Mouse (Mus musculus) megakaryocyte, adult 5-6 weeks (primary cell): ENCODE results near the gene Foxa1. TPM values are rescaled to one million over a fixed set of nuclear protein-coding genes. Genes with fewer than 3 reads are reported as not detected.

Experiments
- ATAC-seq: 2 replicates; pipeline ENCODE4 v1.8.0; 2016; ENCODE audit warnings: mild to moderate bottlenecking, inconsistent platforms; ENCODE audit not compliant: poor library complexity, severe bottlenecking
- total RNA-seq, 2 experiments: library from RNA; stranded (forward) in 1 of 2; stranded (reverse) in 1 of 2; fragments of 153-499, 151-499 nt in 1 of 2; fragments of 221-1000, 200-1000 nt in 1 of 2; gene quantifications; 2 replicates each; pipeline versions ENCODE4 v1.2.3 to v1.2.4; 2015 to 2017

Gene Foxa1
- total RNA-seq, 2 experiments from 2014 or later, result not detected

DNA sequence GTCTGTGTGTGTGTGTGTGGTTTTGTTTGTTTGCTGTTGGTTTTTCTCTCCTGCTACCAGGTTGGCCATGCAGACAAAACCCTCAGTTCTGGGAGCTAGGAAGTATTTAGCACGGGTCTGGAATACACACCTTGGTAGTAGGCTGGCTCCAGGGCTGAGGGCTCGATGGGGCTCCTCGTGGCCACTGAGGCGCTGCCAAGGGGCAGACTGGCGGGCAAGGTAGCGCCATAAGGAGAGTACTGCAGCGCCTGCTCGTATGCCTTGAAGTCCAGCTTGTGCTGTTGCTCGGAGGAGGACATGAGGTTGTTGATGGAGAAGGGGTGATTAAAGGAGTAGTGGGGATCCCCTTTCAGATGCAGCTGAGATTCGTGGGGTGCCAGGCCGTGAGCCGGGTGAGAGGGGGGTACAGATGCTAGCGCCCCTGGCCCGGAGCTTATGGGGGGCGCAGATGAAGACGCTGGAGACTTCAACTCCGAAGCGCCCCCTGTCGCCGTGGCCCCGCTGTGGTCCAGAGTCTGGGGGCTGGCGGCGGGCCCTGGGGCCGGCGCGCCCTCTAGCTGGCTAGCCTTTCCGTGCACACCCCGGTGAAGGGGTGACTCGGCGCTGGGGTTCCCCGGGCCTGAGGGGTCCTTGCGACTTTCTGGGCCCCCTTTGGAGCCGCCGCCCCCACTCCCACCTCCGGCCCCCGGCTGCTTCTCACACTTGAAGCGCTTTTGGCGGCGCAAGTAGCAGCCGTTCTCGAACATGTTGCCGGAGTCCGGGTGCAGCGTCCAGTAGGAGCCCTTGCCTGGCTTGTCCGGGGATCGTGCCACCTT lies 4.6 kb downstream of the Foxa1 start:
- ATAC-seq, result no peak

DNA sequence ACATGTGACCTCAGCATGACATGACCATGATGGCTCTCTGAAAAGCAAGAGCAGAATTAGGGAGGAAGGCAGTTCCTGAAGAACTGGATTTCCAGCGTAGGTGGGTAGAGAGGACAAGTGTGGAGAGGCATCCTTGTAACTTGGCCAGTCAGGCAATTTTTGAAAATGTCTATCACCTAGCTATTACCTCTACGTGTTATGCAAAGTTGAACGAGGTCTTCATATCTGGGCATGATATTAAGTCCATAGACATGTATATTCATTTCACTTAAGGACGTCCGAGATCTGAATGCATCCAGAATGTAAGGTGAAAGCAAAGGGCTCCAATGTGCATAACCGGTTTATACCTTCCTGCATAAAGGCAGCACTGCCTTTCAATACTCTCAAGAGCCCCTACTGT lies 5.6 kb downstream of the Foxa1 start:
- no peak for ATAC-seq

DNA sequence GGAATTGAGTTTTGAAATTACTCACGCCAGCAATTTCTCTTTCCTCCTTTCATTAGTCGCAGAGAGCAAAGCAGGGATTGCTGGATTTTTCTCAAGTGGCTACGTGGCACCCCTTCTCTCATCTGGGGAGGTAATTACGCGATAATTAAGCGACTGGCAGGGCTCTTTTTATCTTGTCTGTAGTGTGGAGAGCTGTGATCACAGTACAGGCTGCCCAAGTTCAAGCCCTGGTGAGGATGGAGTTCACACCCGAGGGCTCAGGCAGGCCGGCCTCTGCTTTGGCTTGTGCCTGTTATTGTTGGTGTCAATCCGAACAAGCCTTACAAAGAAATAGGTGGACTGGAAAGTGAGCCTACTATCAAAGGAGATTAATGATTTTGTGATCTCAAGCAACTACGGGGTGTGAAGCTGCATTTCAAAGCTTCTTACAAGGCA lies 7.1 kb downstream of the Foxa1 start:
- ATAC-seq, result no peak

DNA sequence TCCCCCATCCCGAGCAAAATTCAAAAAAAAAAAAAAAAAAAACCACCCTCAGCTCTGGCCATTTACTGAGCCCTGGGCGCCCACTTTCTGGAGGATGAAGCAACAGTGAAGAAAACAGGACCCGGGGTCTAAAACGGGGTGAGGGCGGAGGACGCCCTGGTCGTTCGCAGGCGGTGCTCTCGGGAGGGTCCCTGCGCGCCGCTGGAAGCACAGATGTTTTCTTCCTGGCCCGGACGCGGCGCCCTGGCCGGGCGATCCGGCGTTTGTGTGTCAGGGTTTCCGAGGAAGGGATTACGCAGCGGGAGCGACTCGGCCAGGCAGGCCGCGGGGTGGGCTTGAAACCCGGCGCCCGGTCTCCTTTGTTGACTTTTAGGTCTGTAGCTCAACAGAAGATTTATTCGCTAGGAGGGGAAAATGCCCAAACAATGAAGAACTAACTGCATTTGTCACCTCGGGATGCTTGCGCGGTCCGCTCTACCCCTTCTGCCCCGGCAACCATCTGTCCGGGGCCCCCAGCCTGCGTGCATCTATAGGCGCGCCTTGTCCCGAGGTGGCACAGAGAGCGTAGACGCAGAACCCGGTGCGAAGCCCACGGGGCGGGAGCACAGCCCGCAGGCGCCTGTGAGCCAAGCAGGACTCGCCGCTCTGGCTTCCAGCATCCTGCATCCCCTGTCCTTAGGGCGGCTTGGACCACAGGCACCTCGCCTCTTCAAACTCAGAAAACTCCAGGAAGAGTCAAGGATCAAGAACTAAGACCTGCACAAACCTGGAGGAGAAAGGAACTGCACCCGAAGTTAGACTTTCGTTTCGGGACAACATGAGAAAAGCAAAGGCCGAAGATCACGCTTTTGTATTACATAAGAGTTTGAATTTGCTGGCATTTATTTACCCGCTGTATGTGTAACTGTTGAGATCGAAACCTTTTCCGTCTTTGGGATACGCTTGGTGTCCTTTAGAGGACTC lies 7.8 kb downstream of the Foxa1 start:
- no peak for ATAC-seq

DNA sequence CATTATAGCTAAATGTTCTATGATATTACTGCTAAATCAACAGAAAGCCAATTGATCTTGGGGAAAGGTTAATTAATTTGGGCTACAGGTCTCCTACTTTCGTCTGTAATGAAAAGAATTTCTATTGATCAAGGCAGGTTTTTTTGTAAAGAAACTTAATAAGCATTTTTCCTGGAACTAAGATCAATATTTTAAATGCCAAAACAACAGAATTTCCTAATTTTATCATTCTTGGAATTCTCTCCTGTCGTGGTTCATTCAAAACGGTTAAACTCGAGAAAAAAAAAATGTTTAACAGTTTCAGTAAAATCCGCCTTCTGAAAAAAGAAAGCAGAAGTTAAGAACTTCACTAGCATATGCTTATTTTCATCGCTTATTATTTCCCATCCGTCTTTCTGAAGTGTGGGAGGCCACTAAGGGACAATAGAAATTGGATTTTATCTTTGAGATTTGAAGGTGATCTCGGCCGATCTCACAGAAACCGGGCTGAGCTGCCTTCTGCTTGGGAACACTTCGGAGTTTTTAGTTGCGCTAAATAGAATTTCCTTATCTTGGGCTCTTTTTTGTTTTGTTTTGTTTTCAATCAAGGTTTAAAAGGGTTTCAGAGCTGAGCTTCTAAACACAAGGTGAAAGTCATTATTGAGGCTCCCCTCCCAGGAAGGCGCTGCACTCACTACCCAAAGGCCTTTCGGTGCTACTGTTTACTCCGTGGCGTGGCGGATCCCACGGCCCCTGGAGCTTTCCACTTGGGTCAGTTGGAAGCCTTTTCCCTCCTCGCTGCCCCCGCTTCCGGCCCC lies 8.7 kb downstream of the Foxa1 start:
- ATAC-seq, result no peak

DNA sequence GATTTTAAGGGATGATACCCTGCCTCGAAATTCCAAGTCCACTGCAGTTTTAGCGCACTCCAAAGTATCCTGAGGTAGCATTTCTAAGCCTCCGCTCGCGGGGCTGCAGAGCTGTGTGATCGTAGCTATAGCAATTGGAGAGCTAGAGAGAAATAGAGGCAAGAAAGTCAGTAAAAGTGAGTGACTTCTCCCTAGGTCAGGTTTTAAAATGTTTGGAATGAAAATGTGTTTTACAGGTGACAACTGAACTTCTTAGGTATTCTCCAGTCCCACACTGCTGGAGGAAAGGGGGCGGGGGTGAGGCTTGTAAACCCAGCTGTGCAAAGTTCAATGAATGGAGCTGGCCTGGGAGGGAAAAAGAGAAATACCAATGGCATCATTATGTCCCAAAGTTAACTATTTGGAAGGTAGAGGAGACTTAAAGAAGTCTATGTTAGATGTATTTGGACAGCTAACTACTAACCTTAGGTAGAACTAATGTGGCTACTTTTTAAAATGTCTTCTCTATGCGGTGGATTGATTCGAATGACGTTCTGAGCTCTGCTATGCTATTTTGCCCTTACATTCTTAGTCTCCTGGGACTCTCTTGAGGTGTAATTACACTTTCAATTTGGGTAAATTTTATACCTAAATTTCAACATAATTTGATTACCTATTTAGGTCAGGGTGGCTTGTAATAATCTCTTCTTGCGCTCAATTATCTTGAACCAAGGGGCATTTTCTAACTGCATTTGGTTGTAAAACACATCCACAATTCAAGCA lies 9.6 kb downstream of the Foxa1 start:
- no peak for ATAC-seq

DNA sequence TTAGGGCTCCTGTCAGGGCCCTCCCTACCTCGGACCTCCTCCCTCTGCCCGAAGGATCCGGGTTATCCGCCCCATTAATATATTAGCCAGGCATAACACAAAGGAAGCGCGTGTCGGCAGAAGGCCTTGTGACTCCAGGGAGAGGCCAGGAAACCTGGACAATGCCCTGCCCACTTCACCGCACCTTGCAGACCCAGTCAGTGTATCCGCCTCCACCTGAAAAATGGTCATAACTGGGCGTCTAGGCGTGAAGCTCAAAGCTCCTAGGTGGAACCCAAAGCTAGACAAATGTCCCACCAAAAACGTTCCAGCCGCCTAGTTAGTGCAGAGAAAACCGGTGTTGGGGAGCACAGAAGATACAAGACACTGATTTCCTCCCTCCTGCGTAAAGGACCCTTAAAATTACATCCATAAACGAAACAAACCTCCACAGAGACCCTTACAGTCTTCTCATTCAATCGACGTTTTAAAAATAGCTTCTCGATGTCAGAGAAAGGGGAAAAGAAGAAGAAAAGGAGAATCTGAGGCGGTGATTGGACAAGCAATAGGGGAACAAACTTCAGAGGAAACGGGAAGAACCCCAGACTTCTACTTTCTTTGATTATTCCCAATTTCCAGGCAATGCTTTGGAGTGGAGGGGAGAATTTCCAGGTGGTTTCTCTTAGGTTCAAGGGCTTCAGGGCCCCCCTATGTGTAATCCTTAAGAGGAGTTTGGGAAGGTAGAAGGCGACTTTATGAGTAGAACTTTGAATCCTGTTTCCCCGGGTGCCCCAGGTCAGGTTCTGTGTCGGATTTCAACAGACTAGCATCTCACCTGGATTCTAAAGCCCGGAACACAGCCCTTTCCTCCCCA lies 10.4 kb downstream of the Foxa1 start:
- ATAC-seq, result no peak

DNA sequence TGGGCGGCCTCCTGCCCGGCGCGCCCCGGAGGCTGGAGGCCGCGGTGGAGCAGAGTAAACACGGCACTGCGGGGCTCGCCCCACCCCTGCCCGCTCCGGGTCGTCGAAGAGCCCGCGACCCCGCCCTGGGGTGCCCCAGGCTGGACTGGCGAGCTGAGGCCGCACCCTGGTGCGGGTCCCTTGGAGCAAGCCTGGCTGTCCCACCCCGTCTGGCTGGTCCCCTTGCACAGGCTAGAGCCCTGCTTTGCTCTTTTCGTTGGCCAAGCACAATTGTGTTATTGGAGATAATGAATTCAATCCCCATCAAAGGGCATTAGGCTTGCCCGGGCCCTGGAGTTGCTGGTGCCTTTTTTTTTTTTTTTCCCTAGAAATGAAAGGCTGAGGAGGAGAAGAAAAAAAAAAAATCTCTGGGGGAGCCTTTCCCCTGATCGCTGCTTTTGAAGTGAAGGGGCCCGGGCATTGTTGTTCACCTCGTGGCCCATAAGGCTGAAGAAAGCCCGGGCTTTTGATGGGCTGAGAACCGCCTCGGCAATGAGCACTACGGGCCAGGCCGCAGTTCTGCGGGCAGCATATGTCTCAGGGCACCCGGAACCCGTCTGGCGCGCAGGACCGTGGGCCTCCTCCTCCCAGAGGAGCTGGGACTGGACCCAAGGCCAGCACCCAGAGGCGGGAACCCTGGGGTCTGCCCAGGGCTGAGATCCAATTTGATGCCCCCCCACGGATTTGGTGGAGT lies 11.7 kb downstream of the Foxa1 start:
- no peak for ATAC-seq

DNA sequence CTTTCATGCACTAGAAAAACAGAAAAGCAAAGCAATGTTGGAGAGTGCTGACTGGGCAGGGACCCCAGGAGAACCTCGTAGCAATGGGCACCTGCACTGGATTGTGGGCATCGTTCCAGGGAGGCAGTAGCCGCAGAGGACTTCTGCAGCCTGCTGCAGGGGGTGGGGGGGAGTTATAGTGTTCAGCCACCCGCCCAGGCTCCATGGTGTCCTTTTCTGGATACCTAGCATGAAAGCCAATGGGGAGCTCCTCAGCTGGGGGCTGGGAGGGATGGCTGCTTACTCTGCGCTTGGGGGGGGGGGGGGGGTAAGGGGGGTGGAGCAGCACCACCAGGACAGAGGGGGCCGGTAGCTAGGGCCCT lies 12.2 kb downstream of the Foxa1 start:
- no peak for ATAC-seq

DNA sequence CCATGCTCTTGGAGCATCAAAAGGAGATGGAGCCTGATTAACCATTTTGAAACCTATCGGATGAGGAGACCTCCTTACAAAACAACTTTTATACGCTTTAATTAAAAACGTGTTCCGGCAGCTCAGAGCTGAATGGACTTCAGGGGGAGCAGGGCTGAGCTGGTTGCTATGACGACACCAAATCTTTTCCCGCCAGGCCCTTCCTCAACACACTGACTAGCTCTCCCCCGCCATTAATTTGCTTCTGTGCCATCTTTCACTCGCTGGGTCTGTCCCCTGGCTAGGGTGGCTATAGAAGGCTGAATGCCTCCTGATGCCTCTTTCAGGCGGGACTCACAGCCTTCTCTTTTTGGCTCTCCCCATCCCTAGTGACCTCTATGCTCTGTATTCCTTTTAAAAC lies 16.2 kb downstream of the Foxa1 start:
- ATAC-seq, result no peak

DNA sequence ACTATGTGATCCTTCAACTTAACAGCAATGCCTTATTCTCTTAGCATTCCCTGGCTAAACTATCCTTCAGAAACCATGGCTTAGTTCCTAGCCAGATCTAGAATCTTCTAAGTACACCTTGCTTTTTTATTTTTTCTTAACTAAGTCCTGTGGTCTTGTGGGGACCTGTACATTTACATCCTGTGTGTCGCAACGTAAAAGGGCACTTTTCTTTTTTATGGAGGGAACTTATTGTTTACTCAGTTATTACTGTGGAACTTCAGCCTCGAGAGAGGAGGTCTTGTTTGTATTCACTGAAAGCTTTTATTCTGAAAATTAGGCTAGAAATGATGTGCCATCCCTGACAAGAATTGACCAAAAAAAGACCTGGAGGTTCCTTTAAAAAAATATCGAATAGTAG lies 18.4 kb downstream of the Foxa1 start:
- no peak for ATAC-seq

DNA sequence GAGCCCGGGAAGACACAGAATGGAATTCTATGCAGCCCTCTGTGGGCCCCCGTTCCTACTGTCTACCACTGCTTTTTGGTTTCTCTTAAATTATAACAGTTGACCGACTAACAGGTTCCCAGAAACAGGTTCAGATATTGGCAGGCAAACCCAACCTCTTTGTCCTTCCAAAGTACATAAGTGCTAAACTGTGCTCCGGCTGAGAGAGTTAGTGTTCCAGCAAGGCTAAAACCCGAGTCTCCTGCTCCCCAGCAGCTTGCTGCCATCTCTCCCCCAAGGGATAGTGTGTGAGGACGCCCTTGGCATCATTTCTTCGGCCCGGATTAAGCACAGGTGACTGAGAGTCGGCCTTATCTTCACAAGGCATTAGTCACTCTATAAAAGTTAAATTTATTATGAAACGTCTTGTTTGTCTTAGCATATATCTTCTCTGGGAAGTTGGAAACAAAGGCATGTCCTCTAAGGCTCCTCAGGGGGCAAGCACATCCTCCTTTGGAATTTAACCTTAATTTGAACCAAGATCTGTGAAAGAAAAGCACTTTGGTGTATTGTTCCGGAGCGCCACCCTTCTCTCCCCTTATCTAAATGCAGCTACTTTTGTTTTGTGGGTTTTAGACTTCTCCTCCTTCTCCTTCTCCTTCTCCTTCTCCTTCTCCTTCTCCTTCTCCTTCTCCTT lies 30.9 kb downstream of the Foxa1 start:
- no peak for ATAC-seq

DNA sequence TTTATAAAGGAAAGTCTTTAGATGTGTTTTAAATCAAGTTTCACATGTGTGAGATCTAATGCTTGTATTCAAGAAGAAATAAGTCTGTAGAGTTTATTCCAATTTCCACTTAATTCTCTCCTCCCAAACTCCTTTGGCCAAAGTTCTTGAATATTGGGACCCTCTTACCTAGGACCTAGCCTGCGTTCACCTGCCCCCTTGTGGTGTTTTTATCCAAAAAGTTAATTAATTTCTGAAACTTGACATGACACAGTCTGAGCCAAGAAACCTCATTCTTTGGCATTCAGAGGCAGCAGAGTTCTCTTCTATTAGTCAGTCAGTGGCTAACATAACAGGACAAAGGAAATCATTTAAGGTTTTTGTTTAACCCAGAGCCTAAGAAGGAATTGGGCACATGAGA lies 32.2 kb downstream of the Foxa1 start:
- ATAC-seq, result no peak

DNA sequence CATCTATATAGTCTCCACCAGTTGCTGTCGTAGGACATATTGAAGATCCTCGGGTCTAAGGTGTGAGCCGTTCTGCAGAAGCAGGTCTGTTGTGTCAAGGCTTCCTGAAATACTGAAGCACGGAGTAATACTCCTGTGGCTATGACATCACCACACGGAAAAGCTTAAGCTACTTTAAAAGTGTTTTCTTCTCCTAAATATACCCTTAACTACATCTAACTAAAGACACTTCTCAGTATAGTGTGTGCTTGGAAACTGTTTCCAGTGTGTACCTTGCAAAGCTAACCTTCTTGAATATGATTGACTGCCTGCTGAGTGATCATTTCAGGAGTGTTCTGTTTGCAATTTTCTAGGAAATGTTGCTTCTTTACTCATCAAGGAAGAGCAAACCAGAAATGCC lies 35.2 kb downstream of the Foxa1 start:
- no peak for ATAC-seq

DNA sequence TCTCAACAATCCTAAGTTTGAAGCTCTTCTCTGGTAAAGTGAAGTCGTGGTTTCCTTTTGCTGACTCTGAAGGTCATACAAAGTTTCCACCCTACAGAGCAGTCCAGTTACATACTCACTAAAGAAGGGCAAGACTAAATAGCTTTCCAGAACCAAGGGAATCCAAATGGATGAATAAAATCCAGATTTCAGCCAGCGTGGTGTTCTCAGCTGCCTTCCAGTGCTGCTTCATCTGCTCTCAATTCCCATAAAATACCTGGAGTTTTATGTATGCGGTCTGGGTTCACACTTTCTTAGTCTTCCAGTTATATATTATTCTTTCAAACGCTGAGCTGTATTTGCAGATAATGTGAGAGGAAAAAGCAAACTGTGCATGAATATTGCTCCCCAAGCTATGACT lies 35.6 kb downstream of the Foxa1 start:
- ATAC-seq, result no peak

DNA sequence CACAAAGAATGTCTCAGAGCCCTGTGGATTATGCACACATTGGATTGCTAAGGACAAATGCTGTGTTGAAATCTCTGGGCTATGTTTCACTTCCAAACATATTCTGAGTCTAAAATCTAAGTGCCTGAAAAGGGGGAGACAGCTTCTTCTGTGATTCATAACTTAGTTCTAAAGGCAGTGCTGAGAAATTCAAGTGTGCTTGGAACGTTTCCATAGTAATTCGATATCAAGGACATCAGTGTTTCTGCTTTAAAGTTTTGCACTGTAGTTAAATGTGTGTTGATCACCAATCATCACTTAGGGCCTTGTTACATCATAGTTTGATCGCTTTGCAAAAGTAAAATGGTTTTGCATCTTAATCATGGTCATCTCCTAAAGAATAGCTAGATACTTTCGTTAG lies 37.0 kb downstream of the Foxa1 start:
- no peak for ATAC-seq

DNA sequence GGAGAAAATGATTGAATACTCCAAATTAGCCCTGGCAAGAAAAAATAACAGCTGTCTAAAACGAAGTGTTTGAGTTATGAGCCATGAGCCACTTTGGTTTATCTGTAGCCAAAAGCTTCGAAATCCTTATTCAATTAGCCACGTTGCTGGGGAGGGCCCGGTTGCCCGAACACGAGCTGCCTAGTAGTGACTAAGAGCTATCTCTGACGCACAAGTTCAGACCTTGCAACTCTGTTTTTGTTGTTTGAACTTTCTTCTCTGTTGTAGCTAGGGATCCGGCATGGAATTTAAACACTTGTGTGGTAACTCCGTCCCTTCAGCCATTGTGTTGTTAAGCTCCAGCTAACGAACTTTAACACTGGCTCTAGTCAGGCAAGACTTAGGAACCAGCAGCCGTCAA lies 37.8 kb downstream of the Foxa1 start:
- ATAC-seq, result no peak

DNA sequence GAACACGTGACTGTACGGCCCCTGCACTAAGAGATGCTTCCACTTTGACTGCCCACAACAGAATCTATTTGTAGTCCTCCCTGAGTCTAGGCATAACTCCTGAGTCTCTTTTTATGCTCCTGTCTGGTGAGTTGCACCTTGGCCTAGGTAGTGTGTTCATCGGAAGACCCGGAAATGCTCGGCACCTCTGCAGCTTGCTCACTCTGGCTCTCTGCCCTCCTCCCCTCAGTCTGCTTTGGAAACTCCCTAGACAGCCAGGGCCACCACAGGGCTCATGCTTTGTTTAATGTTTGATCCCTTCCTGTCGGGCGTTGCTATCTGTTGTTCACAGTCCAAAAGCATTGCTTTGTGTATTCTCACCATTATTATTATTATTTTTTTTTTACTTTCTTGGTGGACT lies 41.4 kb downstream of the Foxa1 start:
- ATAC-seq, result no peak
